Mouse (Mus musculus): ENCODE results near the gene Pcsk2. TPM values are rescaled to one million over a fixed set of nuclear protein-coding genes. Genes with fewer than 3 reads are reported as not detected.

Gene Pcsk2
- polyA plus RNA-seq, 1 experiment, result 0.08 TPM

- no peak overlapping the region for H3K4me3 ChIP-seq (ENCODE audit: control insufficient read depth, insufficient read depth, low read length)
- no peak for TF ChIP-seq CTCF (IDR thresholded peaks at IDR 0.05; ENCODE audit: borderline replicate concordance, control insufficient read depth, extremely low read depth, insufficient read depth, low read length, poor library complexity)
- no peak for TF ChIP-seq POLR2A (IDR thresholded peaks at IDR 0.05; ENCODE audit: control insufficient read depth, extremely low read depth, insufficient read depth, low read length, poor library complexity)
- H3K27ac ChIP-seq (ENCODE audit: control insufficient read depth, insufficient read depth, low read length), result no peak overlapping the region
- no peak for DNase-seq
- H3K27me3 ChIP-seq (ENCODE audit: control insufficient read depth, insufficient read depth, low read length), result no peaks in the 10 kb centered on the region
- WGBS, result 93% methylated on average over 5 of the region's 5 CpGs
- H3K4me1 ChIP-seq (replicated peaks; ENCODE audit: control insufficient read depth, insufficient read depth, low read length), result no peaks in the 10 kb centered on the region
- H3K36me3 ChIP-seq (ENCODE audit: control insufficient read depth, insufficient read depth, low read length), result no peaks in the 10 kb centered on the region
Observed at GRCm38 (mm10) chr2:143666785-143667184, 120.8 kb downstream of the Pcsk2 start.

GRCm38 (mm10) chr2:143677869-143678268 lies 131.9 kb downstream of the Pcsk2 start:
- 90% methylated on average over 4 of the region's 4 CpGs for WGBS
- H3K36me3 ChIP-seq (ENCODE audit: control insufficient read depth, insufficient read depth, low read length), result no peaks in the 10 kb centered on the region
- no peak overlapping the region for H3K27ac ChIP-seq (ENCODE audit: control insufficient read depth, insufficient read depth, low read length)
- TF ChIP-seq CTCF (IDR thresholded peaks at IDR 0.05; ENCODE audit: borderline replicate concordance, control insufficient read depth, extremely low read depth, insufficient read depth, low read length, poor library complexity), result no peak
- no peak for TF ChIP-seq POLR2A (IDR thresholded peaks at IDR 0.05; ENCODE audit: control insufficient read depth, extremely low read depth, insufficient read depth, low read length, poor library complexity)
- DNase-seq, result no peak
- no peaks in the 10 kb centered on the region for H3K27me3 ChIP-seq (ENCODE audit: control insufficient read depth, insufficient read depth, low read length)
- no peaks in the 10 kb centered on the region for H3K4me1 ChIP-seq (replicated peaks; ENCODE audit: control insufficient read depth, insufficient read depth, low read length)
- no peak overlapping the region for H3K4me3 ChIP-seq (ENCODE audit: control insufficient read depth, insufficient read depth, low read length)

- H3K4me1 ChIP-seq (replicated peaks; ENCODE audit: control insufficient read depth, insufficient read depth, low read length), result no peaks in the 10 kb centered on the region
- no peak overlapping the region for H3K4me3 ChIP-seq (ENCODE audit: control insufficient read depth, insufficient read depth, low read length)
- 81% methylated on average over 2 of the region's 2 CpGs for WGBS
- H3K27me3 ChIP-seq (ENCODE audit: control insufficient read depth, insufficient read depth, low read length), result no peaks in the 10 kb centered on the region
- H3K27ac ChIP-seq (ENCODE audit: control insufficient read depth, insufficient read depth, low read length), result no peak overlapping the region
- H3K36me3 ChIP-seq (ENCODE audit: control insufficient read depth, insufficient read depth, low read length), result no peaks in the 10 kb centered on the region
- DNase-seq, result no peak
- no peak for TF ChIP-seq POLR2A (IDR thresholded peaks at IDR 0.05; ENCODE audit: control insufficient read depth, extremely low read depth, insufficient read depth, low read length, poor library complexity)
- TF ChIP-seq CTCF (IDR thresholded peaks at IDR 0.05; ENCODE audit: borderline replicate concordance, control insufficient read depth, extremely low read depth, insufficient read depth, low read length, poor library complexity), result no peak
Observed at GRCm38 (mm10) chr2:143679513-143679912, 133.6 kb downstream of the Pcsk2 start.

- no peaks in the 10 kb centered on the region for H3K36me3 ChIP-seq (ENCODE audit: control insufficient read depth, insufficient read depth, low read length)
- WGBS, result 81% methylated on average over 8 of the region's 8 CpGs
- H3K27ac ChIP-seq (ENCODE audit: control insufficient read depth, insufficient read depth, low read length), result no peak overlapping the region
- H3K27me3 ChIP-seq (ENCODE audit: control insufficient read depth, insufficient read depth, low read length), result no peaks in the 10 kb centered on the region
- H3K4me1 ChIP-seq (replicated peaks; ENCODE audit: control insufficient read depth, insufficient read depth, low read length), result no peaks in the 10 kb centered on the region
- no peak overlapping the region for H3K4me3 ChIP-seq (ENCODE audit: control insufficient read depth, insufficient read depth, low read length)
- TF ChIP-seq CTCF (IDR thresholded peaks at IDR 0.05; ENCODE audit: borderline replicate concordance, control insufficient read depth, extremely low read depth, insufficient read depth, low read length, poor library complexity), result no peak
- TF ChIP-seq POLR2A (IDR thresholded peaks at IDR 0.05; ENCODE audit: control insufficient read depth, extremely low read depth, insufficient read depth, low read length, poor library complexity), result no peak
- no peak for DNase-seq
Observed at GRCm38 (mm10) chr2:143681873-143682555, 136.1 kb downstream of the Pcsk2 start.

GRCm38 (mm10) chr2:143683513-143683912 lies 137.6 kb downstream of the Pcsk2 start:
- H3K36me3 ChIP-seq (ENCODE audit: control insufficient read depth, insufficient read depth, low read length), result no peaks in the 10 kb centered on the region
- no peak overlapping the region for H3K4me3 ChIP-seq (ENCODE audit: control insufficient read depth, insufficient read depth, low read length)
- H3K27me3 ChIP-seq (ENCODE audit: control insufficient read depth, insufficient read depth, low read length), result no peaks in the 10 kb centered on the region
- H3K4me1 ChIP-seq (replicated peaks; ENCODE audit: control insufficient read depth, insufficient read depth, low read length), result no peaks in the 10 kb centered on the region
- TF ChIP-seq POLR2A (IDR thresholded peaks at IDR 0.05; ENCODE audit: control insufficient read depth, extremely low read depth, insufficient read depth, low read length, poor library complexity) (no peak), CTCF (IDR thresholded peaks at IDR 0.05; ENCODE audit: borderline replicate concordance, control insufficient read depth, extremely low read depth, insufficient read depth, low read length, poor library complexity) (no peak)
- WGBS, result 99% methylated on average over 2 of the region's 2 CpGs
- no peak for DNase-seq
- no peak overlapping the region for H3K27ac ChIP-seq (ENCODE audit: control insufficient read depth, insufficient read depth, low read length)

GRCm38 (mm10) chr2:143691244-143691643 lies 145.3 kb downstream of the Pcsk2 start:
- Histone ChIP-seq H3K27me3 (ENCODE audit: control insufficient read depth, insufficient read depth, low read length) (no peaks in the 10 kb centered on the region), H3K4me1 (replicated peaks; ENCODE audit: control insufficient read depth, insufficient read depth, low read length) (no peaks in the 10 kb centered on the region), H3K36me3 (ENCODE audit: control insufficient read depth, insufficient read depth, low read length) (no peaks in the 10 kb centered on the region), H3K4me3 (ENCODE audit: control insufficient read depth, insufficient read depth, low read length) (no peak overlapping the region), H3K27ac (ENCODE audit: control insufficient read depth, insufficient read depth, low read length) (no peak overlapping the region)
- no peak for TF ChIP-seq CTCF (IDR thresholded peaks at IDR 0.05; ENCODE audit: borderline replicate concordance, control insufficient read depth, extremely low read depth, insufficient read depth, low read length, poor library complexity)
- no peak for TF ChIP-seq POLR2A (IDR thresholded peaks at IDR 0.05; ENCODE audit: control insufficient read depth, extremely low read depth, insufficient read depth, low read length, poor library complexity)
- DNase-seq, result no peak
- 69% methylated on average over 3 of the region's 3 CpGs for WGBS
